41 mouse cellular contexts compared by ENCODE assay signal in genomic region chr9:78360484-78360872, GRCm38 (mm10). TPM values are rescaled to one million over a fixed set of nuclear protein-coding genes. Genes with fewer than 3 reads are reported as not detected.
"Had no signal": no experiment of that assay in that cellular context is flagged by ENCODE, and none has a peak within 500 bp of the region (broad histone marks: within the 10 kb centered on the region; RNA-seq: fewer than 3 reads in every experiment).

No protein-coding gene starts in this region.

- H3K27me3 ChIP-seq: heart, embryonic 12.5 days; hindbrain, embryonic 12.5 days; intestine, embryonic 15.5 days; limb, embryonic 13.5 days; limb, embryonic 15.5 days; liver, embryonic 12.5 days had no signal

- H3K27ac ChIP-seq: gastrocnemius, adult 2 months; heart, adult 2 months; heart, embryonic 10.5 days; hindbrain, embryonic 10.5 days; hindbrain, embryonic 12.5 days; hindbrain, embryonic 14.5 days; intestine, embryonic 15.5 days; layer of hippocampus, adult 2 months; left cerebral cortex, adult 2 months; limb, embryonic 13.5 days; limb, embryonic 15.5 days; liver, embryonic 12.5 days; liver, embryonic 14.5 days had no signal

- H3K4me1 ChIP-seq: heart, embryonic 10.5 days; heart, embryonic 12.5 days; hindbrain, embryonic 10.5 days; hindbrain, embryonic 12.5 days; intestine, embryonic 15.5 days; limb, embryonic 13.5 days; limb, embryonic 15.5 days; liver, embryonic 12.5 days had no signal

- H3K36me3 ChIP-seq: heart, embryonic 10.5 days; heart, embryonic 12.5 days; hindbrain, embryonic 10.5 days; hindbrain, embryonic 12.5 days; intestine, embryonic 15.5 days; limb, embryonic 13.5 days; limb, embryonic 15.5 days; liver, embryonic 12.5 days had no signal

- H3K9me3 ChIP-seq: heart, embryonic 10.5 days; heart, embryonic 12.5 days; hindbrain, embryonic 10.5 days; hindbrain, embryonic 12.5 days; intestine, embryonic 15.5 days; limb, embryonic 13.5 days; limb, embryonic 15.5 days; liver, embryonic 12.5 days had no signal

- DNase-seq: gastrocnemius, adult 2 months; gastrocnemius, postnatal 10 days; gastrocnemius, postnatal 36 days; heart, adult 11 months; heart, adult 2 months; heart, postnatal 10 days; heart, postnatal 4 days; kidney, adult 18-20 months; kidney, adult 8-10 months; kidney, postnatal 10 days; kidney, postnatal 25 days; kidney, postnatal 4 days; lung, adult 18-20 months had no signal

- H3K4me3 ChIP-seq: gastrocnemius, adult 2 months; heart, adult 2 months; heart, embryonic 10.5 days; heart, embryonic 12.5 days; hindbrain, embryonic 10.5 days; hindbrain, embryonic 12.5 days; intestine, embryonic 15.5 days; layer of hippocampus, adult 2 months; left cerebral cortex, adult 2 months; limb, embryonic 13.5 days; limb, embryonic 15.5 days; liver, embryonic 12.5 days had no signal

RNA-seq across cellular contexts. Expression of gene Gsta2, which starts 4.9 kb away (rescaled TPM):
- total RNA-seq: gastrocnemius, adult 2 months; gastrocnemius, postnatal 10 days; gastrocnemius, postnatal 36 days; heart, postnatal 10 days; heart, postnatal 4 days; layer of hippocampus, adult 2 months; layer of hippocampus, postnatal 10 days; layer of hippocampus, postnatal 25 days; left cerebral cortex, adult 2 months; left cerebral cortex, postnatal 14 days; left cerebral cortex, postnatal 36 days had no signal
- polyA plus RNA-seq: heart, embryonic 10.5 days; heart, embryonic 12.5 days; heart, embryonic 14.5 days; hindbrain, embryonic 10.5 days; hindbrain, embryonic 12.5 days; hindbrain, embryonic 14.5 days; hindbrain, embryonic 16.5 days; inflammation-experienced regulatory T-cells, adult 6 months; limb, embryonic 11.5 days had no signal

RNA-seq across cellular contexts. Expression of gene Dppa5a, which starts 7.5 kb away (rescaled TPM):
- total RNA-seq: gastrocnemius, adult 2 months; gastrocnemius, postnatal 10 days; gastrocnemius, postnatal 36 days; heart, adult 2 months; heart, postnatal 10 days; heart, postnatal 25 days; heart, postnatal 4 days; layer of hippocampus, adult 2 months; layer of hippocampus, postnatal 10 days; layer of hippocampus, postnatal 25 days; left cerebral cortex, adult 2 months; left cerebral cortex, postnatal 14 days; left cerebral cortex, postnatal 36 days; liver, adult 2 months had no signal
- polyA plus RNA-seq: gonadal fat pad, adult 2 months; heart, adult 2 months; heart, embryonic 10.5 days; heart, embryonic 12.5 days; heart, embryonic 14.5 days; heart, embryonic 16.5 days; inflammation-experienced regulatory T-cells, adult 6 months; intestine, embryonic 15.5 days; intestine, postnatal 0 days; kidney, embryonic 14.5 days; limb, embryonic 11.5 days; liver, adult 2 months; liver, embryonic 12.5 days; liver, embryonic 14.5 days; liver, embryonic 16.5 days had no signal

RNA-seq across cellular contexts. Expression of gene Ooep, which starts 18.0 kb away (rescaled TPM):
- total RNA-seq: gastrocnemius, adult 2 months; gastrocnemius, postnatal 36 days; heart, adult 2 months; heart, postnatal 10 days; heart, postnatal 25 days; heart, postnatal 4 days; layer of hippocampus, postnatal 25 days; left cerebral cortex, adult 2 months; left cerebral cortex, postnatal 14 days; left cerebral cortex, postnatal 36 days; liver, adult 2 months had no signal
- polyA plus RNA-seq: gonadal fat pad, adult 2 months; heart, adult 2 months; inflammation-experienced regulatory T-cells, adult 6 months; liver, adult 2 months; liver, embryonic 12.5 days; liver, embryonic 16.5 days had no signal

RNA-seq across cellular contexts. Expression of gene Omt2b, which starts 33.1 kb away (rescaled TPM):
- total RNA-seq: gastrocnemius, adult 2 months; gastrocnemius, postnatal 10 days; gastrocnemius, postnatal 36 days; heart, adult 2 months; heart, postnatal 10 days; heart, postnatal 25 days; heart, postnatal 4 days; layer of hippocampus, adult 2 months; layer of hippocampus, postnatal 10 days; layer of hippocampus, postnatal 25 days; left cerebral cortex, adult 2 months; left cerebral cortex, postnatal 14 days; left cerebral cortex, postnatal 36 days; liver, adult 2 months had no signal
- polyA plus RNA-seq: gonadal fat pad, adult 2 months; heart, adult 2 months; heart, embryonic 10.5 days; heart, embryonic 12.5 days; heart, embryonic 14.5 days; heart, embryonic 16.5 days; hindbrain, embryonic 10.5 days; hindbrain, embryonic 12.5 days; hindbrain, embryonic 14.5 days; hindbrain, embryonic 16.5 days; inflammation-experienced regulatory T-cells, adult 6 months; intestine, embryonic 15.5 days; intestine, postnatal 0 days; kidney, embryonic 14.5 days; kidney, embryonic 16.5 days; limb, embryonic 11.5 days; limb, embryonic 13.5 days; limb, embryonic 15.5 days; liver, adult 2 months; liver, embryonic 12.5 days; liver, embryonic 14.5 days; liver, embryonic 16.5 days had no signal

RNA-seq across cellular contexts. Expression of gene Ddx43, which starts 35.1 kb away (rescaled TPM):
- total RNA-seq: gastrocnemius, adult 2 months; gastrocnemius, postnatal 10 days; gastrocnemius, postnatal 36 days; heart, adult 2 months; heart, postnatal 10 days; heart, postnatal 25 days; heart, postnatal 4 days; layer of hippocampus, adult 2 months; left cerebral cortex, postnatal 14 days; left cerebral cortex, postnatal 36 days had no signal
- polyA plus RNA-seq: gonadal fat pad, adult 2 months; heart, adult 2 months; liver, adult 2 months; liver, embryonic 12.5 days; liver, embryonic 16.5 days had no signal
